Mouse (Mus musculus): ENCODE data around the gene Tspan3. TPM values are rescaled to one million over a fixed set of nuclear protein-coding genes. Genes with fewer than 3 reads are reported as not detected.

The Tspan3 gene
- total RNA-seq, 2 experiments from 2014 or later, result 337 to 351 TPM

DNA sequence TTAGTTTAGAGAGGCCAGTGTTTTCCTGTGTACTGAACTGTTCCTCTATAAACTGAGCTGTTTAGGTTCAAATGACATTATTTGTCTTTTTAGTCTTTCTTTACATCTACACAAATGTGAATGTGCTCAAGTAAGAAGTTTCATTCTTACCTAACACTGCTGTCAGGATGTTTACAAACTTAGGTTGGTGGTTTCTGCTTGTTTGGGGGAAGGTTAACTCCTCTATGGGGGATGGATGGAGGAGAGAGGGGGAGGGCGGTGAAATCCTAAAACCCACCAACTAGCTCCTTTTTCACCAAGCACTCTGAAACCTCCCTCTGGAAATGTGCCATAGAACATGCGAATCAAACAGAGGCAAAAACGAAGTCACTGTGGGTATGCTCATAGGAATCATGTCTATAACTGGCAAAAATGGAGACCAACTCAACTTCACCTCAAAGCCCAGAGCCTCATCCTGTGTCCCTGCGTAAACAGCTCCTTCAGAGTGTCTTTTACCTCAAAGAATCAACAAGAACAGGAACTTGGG, 12.7 kb downstream of the Tspan3 start:
- intact Hi-C loops (cut with DNase I), result no loop called here
- no peak for DNase-seq (ENCODE audit: extremely low spot score in 1 of 2, low spot score in 2 of 2)
- Histone ChIP-seq H3K4me3 (no peak overlapping the region), H3K27ac (peak overlapping the region; percentile 78)
- TF ChIP-seq CTCF (IDR thresholded peaks at IDR 0.05), result no peak

GRCm38 (mm10) chr9:56151745-56152481, 13.4 kb downstream of the Tspan3 start:
- Histone ChIP-seq H3K27ac (peak overlapping the region; percentile 78), H3K4me3 (no peak overlapping the region)
- intact Hi-C loops (cut with DNase I), result no loop called here
- DNase-seq (ENCODE audit: extremely low spot score in 1 of 2, low spot score in 2 of 2), result no peak
- TF ChIP-seq CTCF (IDR thresholded peaks at IDR 0.05), result no peak

DNA sequence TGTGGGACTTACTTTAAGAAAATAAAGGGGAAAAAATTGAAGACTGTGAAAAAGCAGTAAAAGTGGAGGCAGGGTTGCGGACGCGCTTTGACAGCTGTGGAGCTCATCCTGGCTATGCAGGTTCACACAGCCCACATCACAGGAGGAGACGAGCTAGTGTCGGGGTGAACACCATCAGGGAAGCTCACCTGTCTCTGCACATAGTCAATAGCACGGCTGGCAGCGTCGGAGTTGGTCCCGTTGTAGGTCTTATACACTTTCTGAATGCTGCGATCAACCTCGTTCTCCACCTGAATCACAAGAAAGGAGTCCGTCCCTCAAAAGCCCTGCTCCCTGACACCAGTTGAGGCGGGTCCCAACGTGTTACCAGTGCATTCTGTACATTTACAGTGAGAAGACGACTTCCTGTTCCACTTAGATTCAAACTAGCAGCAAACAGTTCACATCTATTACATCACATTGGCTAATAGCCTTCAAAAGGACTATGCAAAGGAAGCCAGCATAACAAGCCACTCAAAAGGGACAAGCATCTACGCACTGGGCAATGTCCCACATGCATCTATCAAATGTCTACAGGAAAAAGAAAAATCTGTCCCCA, 18.9 kb downstream of the Tspan3 start:
- intact Hi-C loops (cut with DNase I), result no loop called here
- Histone ChIP-seq H3K4me3 (no peak overlapping the region), H3K27ac (no peak overlapping the region)
- TF ChIP-seq CTCF (IDR thresholded peaks at IDR 0.05), result no peak
- no peak for DNase-seq (ENCODE audit: extremely low spot score in 1 of 2, low spot score in 2 of 2)

- Histone ChIP-seq H3K27ac (no peak overlapping the region), H3K4me3 (no peak overlapping the region)
- no peak; the same call in 1 of the 2 replicates for TF ChIP-seq CTCF (IDR thresholded peaks at IDR 0.05)
- no peak for DNase-seq (ENCODE audit: extremely low spot score in 1 of 2, low spot score in 2 of 2)
- intact Hi-C loops (cut with DNase I), result no loop called here
Measured at GRCm38 (mm10) chr9:56144366-56145003, 20.8 kb downstream of the Tspan3 start.

DNA sequence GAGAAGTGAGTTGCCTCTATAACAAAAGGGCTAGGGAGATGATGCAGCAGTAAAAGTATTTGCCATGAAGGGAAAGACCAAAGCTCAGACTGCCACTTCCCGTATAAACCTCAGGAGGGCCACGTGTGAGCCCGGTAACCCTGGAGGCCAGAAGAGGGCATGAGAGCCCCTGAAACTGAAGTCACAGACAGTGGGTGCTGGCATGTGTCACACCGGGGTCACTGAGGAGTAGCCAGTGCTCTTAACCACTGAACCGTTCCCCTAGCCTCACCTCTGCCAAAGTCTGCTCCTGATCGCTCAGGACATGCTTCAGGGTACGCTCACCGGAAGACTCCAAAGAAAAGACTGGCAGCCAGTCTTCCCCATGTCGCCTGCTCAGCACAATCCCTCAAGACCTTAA, 23.5 kb downstream of the Tspan3 start:
- peak; percentile 6; the same call in 1 of the 2 replicates for TF ChIP-seq CTCF (IDR thresholded peaks at IDR 0.05)
- no peak for DNase-seq (ENCODE audit: extremely low spot score in 1 of 2, low spot score in 2 of 2)
- Histone ChIP-seq H3K27ac (no peak overlapping the region), H3K4me3 (no peak overlapping the region)
- intact Hi-C loops (cut with DNase I), result no loop called here

DNA sequence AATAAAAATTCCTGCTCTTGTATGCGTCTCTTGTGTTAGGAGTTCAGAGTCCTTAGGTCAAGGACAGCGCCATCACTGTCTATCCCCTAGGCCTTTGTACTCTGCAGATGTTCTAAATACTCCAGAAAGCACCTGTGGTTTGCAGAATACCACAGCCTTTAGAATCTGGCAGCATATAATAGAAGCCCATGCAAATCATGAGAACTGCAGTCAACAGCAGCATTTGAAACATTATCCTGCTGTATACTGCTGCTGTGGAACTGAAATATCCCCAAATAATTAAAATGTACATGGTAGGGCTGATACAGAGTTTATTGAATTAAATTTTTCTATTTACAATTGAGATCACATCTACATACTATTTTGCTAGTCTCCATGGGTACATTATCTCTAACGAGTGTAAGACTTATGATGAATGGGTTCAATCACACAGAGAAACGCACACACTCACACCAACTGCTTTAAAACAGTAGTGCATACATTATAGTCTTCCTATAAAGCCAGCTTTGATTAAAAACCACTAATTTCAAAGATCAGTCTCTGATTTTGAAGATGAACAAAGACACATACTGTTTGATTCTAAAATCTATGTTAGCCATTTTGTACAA, 29.6 kb downstream of the Tspan3 start:
- no peak for TF ChIP-seq CTCF (IDR thresholded peaks at IDR 0.05)
- intact Hi-C loops (cut with DNase I), result no loop called here
- DNase-seq (ENCODE audit: extremely low spot score in 1 of 2, low spot score in 2 of 2), result no peak
- Histone ChIP-seq H3K27ac (no peak overlapping the region), H3K4me3 (no peak overlapping the region)

DNA sequence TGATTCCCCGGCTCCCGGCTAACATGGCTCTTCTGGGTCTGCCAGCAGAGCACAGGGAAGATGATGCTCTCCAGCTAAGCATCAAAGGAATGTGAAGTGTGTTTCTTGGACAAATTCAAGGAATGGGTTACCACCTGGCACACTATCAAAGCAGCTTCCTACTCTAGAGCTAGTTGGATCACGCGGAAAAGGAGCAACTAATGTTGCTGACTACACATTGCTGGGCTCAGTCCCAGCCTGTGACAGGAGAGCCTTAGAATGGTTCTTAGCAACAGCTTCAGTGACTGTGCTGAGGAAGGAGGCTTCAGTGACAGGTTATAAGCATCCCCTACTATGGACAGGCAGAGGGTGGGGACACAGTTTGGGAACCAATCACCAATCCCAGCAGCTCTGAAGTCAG, 30.7 kb downstream of the Tspan3 start:
- no peak overlapping the region for H3K27ac ChIP-seq
- H3K4me3 ChIP-seq, result no peak overlapping the region
- no peak for TF ChIP-seq CTCF (IDR thresholded peaks at IDR 0.05)
- intact Hi-C loops (cut with DNase I), result no loop called here
- no peak for DNase-seq (ENCODE audit: extremely low spot score in 1 of 2, low spot score in 2 of 2)

DNA sequence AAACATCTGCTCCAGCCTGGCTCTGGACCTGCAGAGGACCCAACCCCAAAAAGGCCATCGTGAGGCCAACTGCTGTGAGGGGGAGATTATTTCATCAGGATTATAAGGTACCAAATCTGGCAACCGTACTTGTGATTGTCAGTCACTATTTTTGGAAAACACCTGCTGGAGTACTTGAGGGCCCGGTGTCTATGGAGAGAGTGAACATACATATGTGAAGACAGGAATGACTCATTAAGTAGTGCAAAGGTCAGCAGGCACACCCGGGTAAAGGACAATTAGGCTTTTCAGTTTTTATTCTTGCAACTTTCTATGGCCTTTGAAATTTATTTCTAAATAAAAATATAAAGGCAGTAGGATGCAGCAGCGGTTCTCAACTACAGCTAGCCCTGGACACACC, 31.3 kb downstream of the Tspan3 start:
- no peak for DNase-seq (ENCODE audit: extremely low spot score in 1 of 2, low spot score in 2 of 2)
- intact Hi-C loops (cut with DNase I), result no loop called here

GRCm38 (mm10) chr9:56131813-56132525, 33.3 kb downstream of the Tspan3 start:
- intact Hi-C loops (cut with DNase I), result no loop called here
- H3K27ac ChIP-seq, result no peak overlapping the region
- DNase-seq (ENCODE audit: extremely low spot score in 1 of 2, low spot score in 2 of 2), result no peak
- no peak overlapping the region for H3K4me3 ChIP-seq
- TF ChIP-seq CTCF (IDR thresholded peaks at IDR 0.05), result no peak

More for the DNA sequence above, 31.3 kb downstream of the Tspan3 start:
- Histone ChIP-seq H3K27ac (no peak overlapping the region), H3K4me3 (no peak overlapping the region)
- no peak for TF ChIP-seq CTCF (IDR thresholded peaks at IDR 0.05)

DNA sequence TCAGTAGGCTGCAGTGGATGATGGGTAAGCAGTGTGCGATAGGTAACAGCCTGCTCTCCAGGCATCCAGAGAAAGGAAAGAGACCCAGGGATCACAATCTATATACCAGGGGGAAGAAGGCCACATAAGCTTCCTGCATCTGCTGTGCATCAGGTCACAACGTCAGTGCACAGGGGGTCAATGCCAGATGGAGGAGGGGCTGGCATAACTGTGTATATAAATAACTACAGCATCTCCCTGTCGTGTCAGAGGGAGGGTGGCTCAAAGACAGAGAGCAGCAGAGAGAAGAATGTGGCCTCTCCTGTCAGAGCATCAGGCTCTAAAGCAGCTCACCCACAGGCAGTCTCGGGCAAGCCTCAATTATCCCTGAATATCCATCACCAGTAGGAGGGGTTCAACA, 34.7 kb downstream of the Tspan3 start:
- no peak overlapping the region for H3K27ac ChIP-seq
- DNase-seq (ENCODE audit: extremely low spot score in 1 of 2, low spot score in 2 of 2), result no peak
- TF ChIP-seq CTCF (IDR thresholded peaks at IDR 0.05), result no peak
- intact Hi-C loops (cut with DNase I), result no loop called here
- no peak overlapping the region for H3K4me3 ChIP-seq

DNA sequence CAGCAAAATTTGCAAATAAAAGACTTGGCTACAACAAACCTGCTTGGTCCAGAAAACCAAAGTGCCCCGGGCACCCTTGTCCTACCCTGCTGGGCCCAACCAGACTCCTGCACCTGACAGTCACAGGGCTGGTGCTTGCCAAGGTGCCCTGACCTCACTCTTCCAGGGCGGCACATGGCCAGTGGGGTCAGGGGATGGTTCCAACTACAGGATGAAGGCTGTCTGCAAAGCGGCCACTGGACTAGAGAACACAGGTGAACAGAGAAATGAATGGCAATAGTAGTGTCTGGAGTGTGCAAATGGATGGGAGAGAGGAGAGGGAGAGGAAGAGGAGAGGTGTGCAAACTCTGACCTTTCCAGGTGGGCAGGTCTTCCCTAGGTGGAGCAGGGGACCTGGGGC, 35.3 kb downstream of the Tspan3 start:
- Histone ChIP-seq H3K4me3 (no peak overlapping the region), H3K27ac (no peak overlapping the region)
- TF ChIP-seq CTCF (IDR thresholded peaks at IDR 0.05), result no peak
- intact Hi-C loops (cut with DNase I), result no loop called here
- DNase-seq (ENCODE audit: extremely low spot score in 1 of 2, low spot score in 2 of 2), result no peak

Data from left cerebral cortex, adult 2 months (tissue).